Mouse (Mus musculus): ENCODE measurements at regions not wholly inside any gene's neighbourhood (a gene's known extent, or its start where the extent isn't known, plus 50 kb on each side); places are given as distances from the start of the nearest gene placed in this dataset.

- H3K4me3 ChIP-seq (replicated peaks), result no peak overlapping the region
- no peaks in the 10 kb centered on the region for H3K36me3 ChIP-seq (ENCODE audit: control insufficient read depth)
- H3K9me3 ChIP-seq (ENCODE audit: control insufficient read depth, low read length), result peaks cover 2% of the 10 kb centered on the region; the same call in 1 of the 2 replicates
- no peaks in the 10 kb centered on the region for H3K27me3 ChIP-seq (ENCODE audit: control insufficient read depth)
- no peak for TF ChIP-seq GATA1 (IDR thresholded peaks at IDR 0.05; ENCODE audit: low read length)
- no peak for TF ChIP-seq TAL1 (IDR thresholded peaks at IDR 0.05; ENCODE audit: low read length)
- no peaks in the 10 kb centered on the region; the same call in 1 of the 2 replicates for H3K4me1 ChIP-seq (ENCODE audit: control insufficient read depth)
Observed at GRCm38 (mm10) chr1:92703903-92704302, 55.3 kb upstream of the Otos start.

- H3K36me3 ChIP-seq (ENCODE audit: control insufficient read depth), result no peaks in the 10 kb centered on the region
- TF ChIP-seq GATA1 (IDR thresholded peaks at IDR 0.05; ENCODE audit: low read length), result no peak
- no peak for TF ChIP-seq TAL1 (IDR thresholded peaks at IDR 0.05; ENCODE audit: low read length)
- no peaks in the 10 kb centered on the region for H3K9me3 ChIP-seq (ENCODE audit: control insufficient read depth, low read length)
- H3K27me3 ChIP-seq (ENCODE audit: control insufficient read depth), result no peaks in the 10 kb centered on the region
- no peaks in the 10 kb centered on the region; the same call in 1 of the 2 replicates for H3K4me1 ChIP-seq (ENCODE audit: control insufficient read depth)
- no peak overlapping the region for H3K4me3 ChIP-seq (replicated peaks)
Observed at GRCm38 (mm10) chr1:92703270-92703669, 54.6 kb upstream of the Otos start.

GRCm38 (mm10) chr1:92700107-92700506, 51.5 kb upstream of the Otos start:
- Histone ChIP-seq H3K27me3 (ENCODE audit: control insufficient read depth) (no peaks in the 10 kb centered on the region), H3K36me3 (ENCODE audit: control insufficient read depth) (no peaks in the 10 kb centered on the region), H3K4me1 (ENCODE audit: control insufficient read depth) (no peaks in the 10 kb centered on the region; the same call in 1 of the 2 replicates), H3K4me3 (replicated peaks) (no peak overlapping the region), H3K9me3 (ENCODE audit: control insufficient read depth, low read length) (no peaks in the 10 kb centered on the region)
- TF ChIP-seq GATA1 (IDR thresholded peaks at IDR 0.05; ENCODE audit: low read length), result no peak

- no peak overlapping the region for H3K4me3 ChIP-seq (replicated peaks)
- H3K4me1 ChIP-seq (ENCODE audit: control insufficient read depth), result no peaks in the 10 kb centered on the region; the same call in 1 of the 2 replicates
- H3K27me3 ChIP-seq (ENCODE audit: control insufficient read depth), result no peaks in the 10 kb centered on the region
- no peaks in the 10 kb centered on the region for H3K36me3 ChIP-seq (ENCODE audit: control insufficient read depth)
- no peak for TF ChIP-seq GATA1 (IDR thresholded peaks at IDR 0.05; ENCODE audit: low read length)
- TF ChIP-seq TAL1 (IDR thresholded peaks at IDR 0.05; ENCODE audit: low read length), result no peak
- H3K9me3 ChIP-seq (ENCODE audit: control insufficient read depth, low read length), result no peaks in the 10 kb centered on the region
Observed at GRCm38 (mm10) chr1:92699697-92700096, 51.1 kb upstream of the Otos start.

GRCm38 (mm10) chr1:92699048-92699447, 50.4 kb upstream of the Otos start:
- H3K4me3 ChIP-seq (replicated peaks), result no peak overlapping the region
- TF ChIP-seq TAL1 (IDR thresholded peaks at IDR 0.05; ENCODE audit: low read length), result no peak
- TF ChIP-seq GATA1 (IDR thresholded peaks at IDR 0.05; ENCODE audit: low read length), result no peak

GRCm38 (mm10) chr1:92698541-92698940, 49.9 kb upstream of the Otos start:
- TF ChIP-seq TAL1 (IDR thresholded peaks at IDR 0.05; ENCODE audit: low read length) (no peak), GATA1 (IDR thresholded peaks at IDR 0.05; ENCODE audit: low read length) (no peak)
- Histone ChIP-seq H3K27me3 (ENCODE audit: control insufficient read depth) (no peaks in the 10 kb centered on the region), H3K36me3 (ENCODE audit: control insufficient read depth) (no peaks in the 10 kb centered on the region), H3K4me1 (ENCODE audit: control insufficient read depth) (no peaks in the 10 kb centered on the region; the same call in 1 of the 2 replicates), H3K4me3 (replicated peaks) (no peak overlapping the region), H3K9me3 (ENCODE audit: control insufficient read depth, low read length) (no peaks in the 10 kb centered on the region)

More at GRCm38 (mm10) chr1:92699048-92699447, 50.4 kb upstream of the Otos start:
- Histone ChIP-seq H3K27me3 (ENCODE audit: control insufficient read depth) (no peaks in the 10 kb centered on the region), H3K36me3 (ENCODE audit: control insufficient read depth) (no peaks in the 10 kb centered on the region), H3K9me3 (ENCODE audit: control insufficient read depth, low read length) (no peaks in the 10 kb centered on the region), H3K4me1 (ENCODE audit: control insufficient read depth) (no peaks in the 10 kb centered on the region; the same call in 1 of the 2 replicates)
